Comparison of ENCODE assay signal across 20 mouse cellular contexts in genomic region chr3:40456070-40456469, GRCm38 (mm10).
A peak's percentile ranks its signal among the peaks of the same experiment; 100 is the strongest.
DNase-seq lines count a peak whose midpoint lies in the region; ATAC-seq and TF ChIP-seq lines count a peak whose summit lies in the region.
"Had no signal": no experiment of that assay in that cellular context is flagged by ENCODE, and none has a peak within 500 bp of the region (broad histone marks: within the 10 kb centered on the region; RNA-seq: fewer than 3 reads in every experiment).

No protein-coding gene starts in this region.

- peak overlapping the region; percentile 55 for H3K27ac ChIP-seq in ES-Bruce4 (ENCODE audit: insufficient read depth, low read length)
- peak overlapping the region; percentile 83; the same call in 1 of the 2 replicates for H3K27ac ChIP-seq in ES-E14 (ENCODE audit: insufficient read depth, low read depth, low read length, poor library complexity, severe bottlenecking)
- no peak overlapping the region for H3K27ac ChIP-seq in intestine, postnatal 0 days (ENCODE audit: low read depth, low read length)
- H3K27ac ChIP-seq: embryonic facial prominence, embryonic 10.5 days; embryonic facial prominence, embryonic 12.5 days; forebrain, embryonic 13.5 days; forebrain, embryonic 15.5 days had no signal

- no peak for ATAC-seq in intestine, postnatal 0 days
- ATAC-seq: forebrain, embryonic 13.5 days; forebrain, embryonic 15.5 days; forebrain, postnatal 0 days had no signal

- WGBS in intestine, postnatal 0 days: 70% methylated on average over 2 of the region's 2 CpGs

- no peak for TF ChIP-seq EP300 in ES-Bruce4 (IDR thresholded peaks at IDR 0.05; ENCODE audit: insufficient read depth, low read depth, low read length)

- H3K4me1 ChIP-seq in E14TG2a.4 (replicated peaks; ENCODE audit: low read depth, low read length): peaks cover 46% of the 10 kb centered on the region
- peaks cover 5% of the 10 kb centered on the region for H3K4me1 ChIP-seq in ES-Bruce4 (ENCODE audit: control insufficient read depth, insufficient read depth, low read length)
- peaks cover 0 to 9% of the 10 kb centered on the region in 2 experiments; a peak in 3 of 4 replicates for H3K4me1 ChIP-seq in ES-E14 (ENCODE audit: control insufficient read depth in 2 of 2, insufficient read depth in 2 of 2, low read length in 2 of 2, poor library complexity in 1 of 2)
- no peaks in the 10 kb centered on the region for H3K4me1 ChIP-seq in intestine, postnatal 0 days (replicated peaks; ENCODE audit: control insufficient read depth, insufficient read depth, low read length)

- no peak for TF ChIP-seq POLR2A in ES-Bruce4 (IDR thresholded peaks at IDR 0.05; ENCODE audit: insufficient read depth, low read length)

- in situ Hi-C loops in ES-E14 (cut with MboI; ENCODE audit: low sequenced_read_pairs in 2 of 2, unreplicated experiment in 2 of 2): no loop called here

- H3K9ac ChIP-seq in ES-Bruce4 (ENCODE audit: low read depth, poor library complexity, severe bottlenecking) (no peak overlapping the region), ES-E14 (ENCODE audit: insufficient read depth, low read depth, low read length, poor library complexity, severe bottlenecking) (no peak overlapping the region)
- no peak overlapping the region for H3K9ac ChIP-seq in intestine, postnatal 0 days (ENCODE audit: low read depth, low read length)
- H3K9ac ChIP-seq: embryonic facial prominence, embryonic 12.5 days; forebrain, embryonic 13.5 days; forebrain, embryonic 15.5 days; forebrain, postnatal 0 days had no signal

- no peak overlapping the region for H3K4me2 ChIP-seq in intestine, postnatal 0 days (replicated peaks; ENCODE audit: low read depth)
- H3K4me2 ChIP-seq: embryonic facial prominence, embryonic 12.5 days; forebrain, embryonic 13.5 days; forebrain, embryonic 15.5 days had no signal

- peak; percentile 50 for DNase-seq in ES-E14 (ENCODE audit: low read depth, low spot score)
- DNase-seq in ZHBTc4 (ENCODE audit: low read depth, low spot score): peak; percentile 74
- DNase-seq in neural tube, embryonic 10.5 days (ENCODE audit: extremely low spot score, low spot score): no peak
- no peak for DNase-seq in adrenal gland, postnatal 14 days
- DNase-seq: adrenal gland, adult 2 months; adrenal gland, postnatal 10 days; adrenal gland, postnatal 36 days; cerebellum, adult 11-12 months; cerebellum, adult 2 months; cerebellum, adult 9-10 months; cerebellum, postnatal 10 days; cerebellum, postnatal 25 days; forebrain, postnatal 0 days had no signal

- H3K9me3 ChIP-seq in E14TG2a.4 (ENCODE audit: low read length): no peaks in the 10 kb centered on the region
- no peaks in the 10 kb centered on the region for H3K9me3 ChIP-seq in ES-Bruce4 (replicated peaks; ENCODE audit: control insufficient read depth, insufficient read depth, low read length, poor library complexity, severe bottlenecking)
- H3K9me3 ChIP-seq in ES-E14 (ENCODE audit: control insufficient read depth, insufficient read depth, low read depth, low read length): no peaks in the 10 kb centered on the region
- H3K9me3 ChIP-seq in intestine, postnatal 0 days (ENCODE audit: control insufficient read depth): no peaks in the 10 kb centered on the region
- H3K9me3 ChIP-seq: embryonic facial prominence, embryonic 10.5 days; embryonic facial prominence, embryonic 12.5 days; forebrain, embryonic 13.5 days; forebrain, embryonic 15.5 days had no signal

- TF ChIP-seq CTCF in E14TG2a.4 (conservative IDR thresholded peaks at IDR 0.05; ENCODE audit: low read length) (no peak), ES-Bruce4 (IDR thresholded peaks at IDR 0.05; ENCODE audit: low read depth, low read length) (no peak)
- no peak for TF ChIP-seq CTCF in intestine, postnatal 0 days (IDR thresholded peaks at IDR 0.05; ENCODE audit: low read depth)

- H3K4me3 ChIP-seq in E14TG2a.4 (replicated peaks; ENCODE audit: low read length) (peak overlapping the region; percentile 20; the same call in 1 of the 2 replicates), ES-Bruce4 (ENCODE audit: low read depth, low read length) (no peak overlapping the region), ES-E14 (ENCODE audit: insufficient read depth in 1 of 2, low read depth in 1 of 2, low read length in 2 of 2, poor library complexity in 1 of 2, severe bottlenecking in 1 of 2) (no peak overlapping the region; a peak in 1 of 4 replicates)
- no peak overlapping the region for H3K4me3 ChIP-seq in intestine, postnatal 0 days (ENCODE audit: low read depth, low read length)
- H3K4me3 ChIP-seq: embryonic facial prominence, embryonic 10.5 days; embryonic facial prominence, embryonic 12.5 days; forebrain, embryonic 13.5 days; forebrain, embryonic 15.5 days had no signal

- H3K27me3 ChIP-seq in E14TG2a.4 (ENCODE audit: insufficient read depth, low read length) (no peaks in the 10 kb centered on the region; the same call in 1 of the 2 replicates), ES-Bruce4 (ENCODE audit: control insufficient read depth, insufficient read depth, low read length, poor library complexity, severe bottlenecking) (no peaks in the 10 kb centered on the region)
- H3K27me3 ChIP-seq in intestine, postnatal 0 days (replicated peaks; ENCODE audit: control insufficient read depth, insufficient read depth, low read length): no peaks in the 10 kb centered on the region
- H3K27me3 ChIP-seq: embryonic facial prominence, embryonic 12.5 days; forebrain, embryonic 13.5 days; forebrain, embryonic 15.5 days had no signal

- H3K36me3 ChIP-seq in E14TG2a.4 (ENCODE audit: insufficient read depth, low read length) (no peaks in the 10 kb centered on the region), ES-Bruce4 (ENCODE audit: control insufficient read depth, insufficient read depth, low read length, poor library complexity, severe bottlenecking) (no peaks in the 10 kb centered on the region), ES-E14 (ENCODE audit: control insufficient read depth, insufficient read depth, low read length, poor library complexity, severe bottlenecking) (no peaks in the 10 kb centered on the region)
- H3K36me3 ChIP-seq in intestine, postnatal 0 days (ENCODE audit: control insufficient read depth, insufficient read depth): no peaks in the 10 kb centered on the region
- H3K36me3 ChIP-seq: embryonic facial prominence, embryonic 10.5 days; embryonic facial prominence, embryonic 12.5 days; forebrain, embryonic 15.5 days had no signal

TF ChIP-seq in ES-E14, 5 proteins besides CTCF, POLR2A, EP300 and RAD21:
- TF ChIP-seq CHD2 (IDR thresholded peaks at IDR 0.05; ENCODE audit: low read depth, low read length) (no peak), ZC3H11A (IDR thresholded peaks at IDR 0.05; ENCODE audit: borderline replicate concordance, low read depth, low read length) (no peak), MAFK (IDR thresholded peaks at IDR 0.05; ENCODE audit: insufficient read depth, low read depth, low read length) (no peak), ZNF384 (IDR thresholded peaks at IDR 0.05; ENCODE audit: low read depth, low read length) (no peak), HCFC1 (IDR thresholded peaks at IDR 0.05; ENCODE audit: borderline replicate concordance, insufficient read depth, low read length) (no peak)

Comparison
In these comparisons a context has a peak if more than half of its experiments do, and no peak if none do; other contexts are left out.
1. DNase-seq: peak in ES-E14 (single experiment) and ZHBTc4 (single experiment); none in neural tube, embryonic 10.5 days (single experiment) and adrenal gland, postnatal 14 days (single experiment).